Mouse (Mus musculus): ENCODE measurements around the gene Nrxn1.

The Nrxn1 gene

GRCm38 (mm10) chr17:90443067-90443466 lies 649.8 kb downstream of the Nrxn1 start:
- no peak for DNase-seq (ENCODE audit: low read depth)

- no peak for DNase-seq (ENCODE audit: low read depth)
Measured at GRCm38 (mm10) chr17:90435836-90436235, 657.0 kb downstream of the Nrxn1 start.

DNA sequence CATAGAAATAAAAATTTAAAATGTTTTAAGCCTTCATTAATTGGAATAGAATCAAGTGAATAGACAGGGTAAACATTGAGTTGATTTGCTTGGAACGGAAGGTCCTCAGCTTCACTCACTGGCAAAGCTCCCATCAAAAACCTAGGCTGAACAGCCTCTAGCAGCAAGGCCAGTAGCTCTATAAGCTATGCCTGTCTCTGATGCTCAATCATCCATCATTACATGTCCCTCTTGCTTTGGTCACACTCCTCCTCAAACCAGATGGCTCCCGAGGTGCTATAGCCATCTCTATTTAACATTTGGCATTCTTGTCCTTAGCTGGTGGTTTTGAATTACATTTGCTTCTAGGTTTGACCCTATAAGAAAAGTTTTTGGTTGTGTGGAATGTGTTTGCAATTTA lies 657.5 kb downstream of the Nrxn1 start:
- no peak for DNase-seq (ENCODE audit: low read depth)

DNA sequence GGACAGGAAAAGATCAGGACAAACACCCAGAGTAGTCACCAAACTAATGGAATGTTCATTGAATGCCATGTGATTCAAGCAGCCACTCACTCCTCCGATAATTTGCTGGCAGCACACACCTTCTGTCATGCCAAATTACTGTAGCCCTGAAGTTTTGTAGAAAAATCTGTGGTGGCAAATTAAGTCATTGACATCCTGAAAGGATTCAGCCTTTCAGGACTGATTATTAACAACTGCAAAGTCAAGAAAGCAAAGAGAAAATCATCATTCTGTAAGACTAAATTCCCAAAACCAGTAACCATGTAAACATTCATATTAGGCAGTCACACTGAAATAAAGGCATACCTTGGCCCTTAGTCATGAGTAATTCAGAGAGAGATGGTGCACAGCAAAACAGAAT lies 662.7 kb downstream of the Nrxn1 start:
- DNase-seq (ENCODE audit: low read depth), result no peak

GRCm38 (mm10) chr17:90425974-90426373 lies 666.9 kb downstream of the Nrxn1 start:
- DNase-seq (ENCODE audit: low read depth), result no peak

DNA sequence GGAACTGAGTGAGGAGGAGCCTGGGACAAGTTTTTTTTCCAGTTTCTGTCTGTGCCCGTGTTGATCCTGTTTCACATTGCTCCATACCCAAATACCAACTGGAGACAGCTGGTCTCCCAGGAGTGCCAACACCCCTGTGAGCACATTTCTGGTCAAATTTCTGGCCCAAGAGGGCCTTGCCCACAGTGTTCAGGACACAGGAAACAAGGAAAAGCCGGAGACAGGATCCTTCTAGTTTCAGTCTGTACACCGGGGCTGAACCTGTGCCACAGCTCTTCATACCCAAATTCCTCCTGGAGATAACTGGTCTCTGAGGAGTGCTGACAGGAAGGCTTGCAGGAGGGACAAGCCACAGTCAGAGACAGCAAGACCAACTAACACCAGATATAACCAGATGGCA lies 670.3 kb downstream of the Nrxn1 start:
- no peak for DNase-seq (ENCODE audit: low read depth)

- no peak for DNase-seq (ENCODE audit: low read depth)
Measured at GRCm38 (mm10) chr17:90420757-90421156, 672.1 kb downstream of the Nrxn1 start.

- DNase-seq (ENCODE audit: low read depth), result no peak
Measured at GRCm38 (mm10) chr17:90419615-90420014, 673.3 kb downstream of the Nrxn1 start.

DNA sequence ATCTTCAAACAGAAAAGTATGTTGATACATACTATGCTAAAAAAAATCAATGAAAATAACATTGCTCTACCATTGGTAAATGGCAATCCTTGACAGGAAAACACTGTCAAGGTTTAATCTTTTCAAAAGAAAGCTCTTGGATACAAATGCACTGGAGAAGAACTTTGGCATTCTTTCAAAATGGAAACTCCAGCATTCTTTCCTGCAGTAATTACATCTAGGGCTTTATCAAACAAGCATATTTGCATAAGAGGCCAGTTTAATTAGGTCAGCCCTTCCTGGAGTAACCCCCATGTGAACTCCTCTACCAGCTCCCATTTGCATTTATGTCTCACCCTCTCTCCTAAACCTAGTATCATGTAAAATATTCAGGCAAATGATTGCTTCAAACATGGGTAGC lies 696.5 kb downstream of the Nrxn1 start:
- DNase-seq (ENCODE audit: low read depth), result no peak

DNA sequence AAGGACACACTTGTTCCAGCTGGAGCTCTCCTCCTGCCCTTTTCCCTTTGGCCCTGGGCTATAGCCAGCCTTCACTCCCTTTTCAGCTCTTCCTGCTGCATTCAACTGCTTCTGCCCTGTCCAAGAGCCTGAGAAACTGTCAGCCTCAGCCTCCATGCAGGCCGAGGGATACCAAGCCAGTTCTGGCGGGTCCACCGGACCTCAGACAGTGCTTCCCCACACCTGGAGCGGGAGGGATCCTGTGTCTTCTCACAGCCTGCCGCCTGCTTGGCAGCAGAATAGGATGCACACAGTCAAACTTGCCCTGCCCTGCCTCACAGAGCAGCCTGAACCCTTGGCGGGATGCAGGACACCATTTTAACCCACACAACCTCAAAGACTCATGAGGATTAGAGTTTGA lies 698.3 kb downstream of the Nrxn1 start:
- no peak for DNase-seq (ENCODE audit: low read depth)

GRCm38 (mm10) chr17:90392751-90393150 lies 700.1 kb downstream of the Nrxn1 start:
- no peak for DNase-seq (ENCODE audit: low read depth)

- no peak for DNase-seq (ENCODE audit: low read depth)
Measured at GRCm38 (mm10) chr17:90390316-90391212, 702.3 kb downstream of the Nrxn1 start.

DNA sequence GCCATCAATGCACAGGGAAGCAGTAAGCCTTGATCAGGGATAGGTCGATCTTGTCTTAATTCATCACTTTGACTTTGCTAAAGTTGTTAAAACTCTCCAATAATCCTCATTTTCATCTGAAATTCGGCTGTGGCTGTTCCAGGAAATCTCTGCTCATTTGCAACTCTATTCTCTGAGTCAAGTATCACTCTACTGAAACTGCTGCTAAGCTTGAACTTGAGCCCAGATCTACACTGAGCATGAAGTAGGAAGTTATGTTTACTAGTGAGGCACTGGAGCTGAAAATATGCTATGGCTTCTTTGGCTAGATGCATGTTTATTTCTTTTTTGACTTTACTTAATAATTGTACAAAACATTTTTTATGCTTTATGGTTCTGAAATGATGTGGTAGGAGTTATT lies 708.0 kb downstream of the Nrxn1 start:
- DNase-seq (ENCODE audit: low read depth), result no peak

DNA sequence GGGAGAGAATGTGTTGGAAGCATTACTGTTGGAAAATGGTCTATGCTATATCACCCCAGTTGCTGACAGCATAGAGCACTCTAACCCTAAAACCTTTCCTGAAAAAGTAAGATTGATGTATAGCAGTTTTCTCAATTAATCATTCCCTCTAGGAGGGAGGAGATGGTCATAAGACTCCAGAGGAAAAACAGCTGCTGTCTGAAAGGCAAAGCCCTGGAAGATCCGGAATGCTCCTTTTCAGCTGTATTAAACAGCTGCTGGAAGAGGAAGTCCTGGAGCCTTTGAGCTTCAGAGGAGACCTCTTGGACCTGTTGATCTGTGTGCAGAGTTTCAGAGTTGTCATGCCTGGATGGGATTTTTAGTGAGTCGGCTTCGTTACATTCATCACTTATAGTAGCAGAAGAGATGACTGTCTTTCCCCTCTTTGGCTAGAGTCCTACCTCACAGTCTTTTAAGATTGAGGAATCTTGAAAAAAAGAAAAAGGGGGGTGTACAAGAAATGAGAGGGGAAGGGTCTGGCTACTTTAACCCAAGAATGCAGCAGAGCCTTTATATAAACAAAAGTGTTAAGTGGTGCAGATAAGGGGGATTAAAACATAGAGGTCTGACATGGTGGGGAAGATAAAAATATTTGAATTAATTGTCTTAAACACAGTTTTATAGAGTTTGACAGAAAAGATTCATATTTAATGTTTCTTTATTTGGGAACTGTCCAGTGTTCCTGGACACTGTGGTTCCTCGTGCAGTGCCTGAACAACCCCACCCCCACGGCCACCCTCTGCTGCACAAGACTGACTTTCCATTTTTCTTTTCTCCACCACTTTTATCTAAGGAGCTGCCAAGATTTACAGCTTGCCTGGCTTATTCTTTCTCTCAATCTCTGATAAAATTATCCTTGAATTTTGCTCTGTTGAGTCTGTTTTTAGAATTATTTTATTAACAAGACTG lies 710.1 kb downstream of the Nrxn1 start:
- no peak for DNase-seq (ENCODE audit: low read depth)

DNA sequence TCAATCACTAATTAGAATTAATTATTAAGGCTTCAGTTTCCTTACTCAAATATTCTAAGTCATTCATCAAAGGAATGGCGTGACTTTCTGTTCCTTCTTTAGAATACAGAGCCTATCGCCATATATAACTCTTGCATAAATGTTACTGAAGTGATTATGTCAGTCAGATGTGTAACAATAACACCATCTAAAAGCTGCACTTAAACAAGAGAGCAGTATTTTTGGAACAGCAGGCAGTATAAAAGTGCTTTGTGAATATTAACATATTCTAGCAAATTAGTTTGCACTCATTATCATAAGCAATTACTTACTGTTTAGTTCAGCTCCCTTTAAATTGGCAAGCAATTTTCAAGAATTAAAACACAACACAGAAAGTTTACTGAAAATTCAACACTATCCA lies 716.3 kb downstream of the Nrxn1 start:
- DNase-seq (ENCODE audit: low read depth), result no peak

DNA sequence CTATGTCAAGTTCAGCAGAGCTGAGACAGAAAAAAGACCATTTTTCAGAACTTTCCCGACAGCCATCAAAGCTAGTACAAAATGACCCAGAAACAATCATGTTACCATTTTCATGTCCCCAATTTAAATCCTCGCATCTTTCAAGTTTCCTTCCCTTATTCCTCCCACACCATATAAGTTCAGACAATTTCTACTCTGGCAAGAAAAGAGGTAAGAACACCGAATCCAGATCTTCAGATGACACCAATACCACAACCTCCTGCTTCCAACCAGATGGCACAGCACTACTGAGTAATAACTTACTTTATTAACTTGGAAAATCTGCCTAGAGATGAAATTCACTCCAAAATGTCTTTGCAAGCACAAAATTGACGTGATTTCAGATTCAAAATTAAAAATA lies 730.7 kb downstream of the Nrxn1 start:
- no peak for DNase-seq (ENCODE audit: low read depth)

GRCm38 (mm10) chr17:90349385-90350095 lies 743.3 kb downstream of the Nrxn1 start:
- no peak for DNase-seq (ENCODE audit: low read depth)

DNA sequence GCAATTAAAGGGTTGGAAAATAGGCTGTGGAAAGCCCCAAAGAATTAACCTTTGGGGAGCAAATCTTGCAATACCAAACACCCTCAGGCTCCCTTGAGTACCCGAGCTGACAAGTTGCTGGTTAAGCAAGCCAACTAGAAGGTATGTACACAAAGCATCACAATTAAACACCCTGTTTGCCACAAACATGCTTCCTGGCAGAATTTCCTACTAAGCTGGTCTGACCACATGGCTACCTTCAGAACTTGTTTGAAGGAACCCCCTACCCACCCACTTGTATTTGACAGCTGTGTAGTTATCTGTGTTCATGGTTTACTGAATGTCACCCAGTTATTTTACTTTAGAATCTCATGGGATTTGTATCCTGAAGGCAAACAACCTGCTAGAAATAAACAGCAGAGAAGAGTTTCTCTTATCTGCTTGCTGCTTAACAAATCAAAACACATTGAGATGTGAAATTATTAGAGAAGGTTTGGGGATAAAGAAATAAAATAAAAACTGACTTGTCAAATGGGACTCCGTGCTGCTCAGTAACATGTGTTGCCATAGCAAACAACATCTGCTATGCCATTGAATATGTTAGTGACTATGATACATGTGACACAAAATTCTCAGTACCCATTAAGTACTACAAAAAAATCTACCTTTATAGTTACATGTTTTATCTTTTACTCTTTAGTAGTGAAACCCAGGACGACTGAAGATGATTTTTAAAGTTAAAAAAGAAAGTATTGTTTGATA lies 746.0 kb downstream of the Nrxn1 start:
- no peak for DNase-seq (ENCODE audit: low read depth)

GRCm38 (mm10) chr17:90333445-90333844 lies 759.4 kb downstream of the Nrxn1 start:
- DNase-seq (ENCODE audit: low read depth), result no peak

DNA sequence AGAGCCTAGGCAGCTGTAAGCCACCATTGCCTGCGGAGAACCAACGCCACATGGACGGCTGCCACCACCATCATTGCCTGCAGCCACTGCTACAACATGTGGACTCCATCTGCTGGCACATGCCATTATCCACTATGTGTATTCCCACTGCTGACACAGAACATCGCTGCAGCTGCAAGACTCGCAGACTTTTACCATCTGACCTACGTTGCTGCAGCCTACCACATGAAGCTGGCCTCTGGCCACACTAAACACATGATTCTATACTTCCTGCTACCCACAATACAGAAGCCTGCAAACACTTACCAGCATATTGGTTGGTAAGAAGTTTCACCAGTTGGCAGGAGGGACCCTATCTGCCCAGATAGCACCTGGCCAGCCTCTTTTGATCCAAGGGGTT lies 769.2 kb downstream of the Nrxn1 start:
- DNase-seq (ENCODE audit: low read depth), result no peak

DNA sequence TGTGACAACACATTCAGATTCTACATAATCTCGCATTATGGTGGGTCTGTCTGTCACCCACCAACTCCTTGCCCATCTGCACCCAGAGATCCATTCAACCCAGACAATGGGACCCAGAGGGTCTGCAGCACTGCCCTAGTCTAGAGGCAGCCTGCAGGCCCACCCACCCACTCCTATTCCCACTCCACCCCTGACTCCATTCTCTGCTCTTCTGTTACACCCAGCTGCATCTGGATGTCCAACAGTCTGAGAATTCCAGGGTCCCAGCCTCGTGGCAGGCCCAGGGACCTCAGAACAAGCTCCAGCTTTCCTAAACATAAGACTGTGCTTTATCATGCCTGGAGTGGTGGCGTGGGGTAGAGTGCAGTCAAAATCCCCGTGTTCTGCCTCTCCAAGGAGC lies 820.6 kb downstream of the Nrxn1 start:
- DNase-seq (ENCODE audit: low read depth), result no peak

DNA sequence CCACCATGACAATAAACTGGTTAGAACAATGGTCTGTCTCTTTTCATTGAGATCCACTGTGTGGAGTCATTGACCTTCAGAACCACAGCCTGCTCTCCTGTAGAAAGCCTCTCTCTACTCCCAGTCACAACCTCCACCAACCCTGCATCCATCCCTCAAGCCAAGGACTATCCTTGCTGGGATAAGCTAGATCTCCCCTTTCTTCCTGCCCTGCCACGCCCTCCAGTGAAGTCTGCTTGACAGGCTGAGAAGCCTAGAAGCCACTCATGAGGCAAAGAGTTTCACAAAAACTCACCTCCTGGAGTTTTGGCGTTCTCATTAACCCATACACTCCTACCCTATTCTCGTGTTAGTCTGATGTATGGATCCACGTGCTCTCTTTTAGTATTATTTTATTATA lies 821.7 kb downstream of the Nrxn1 start:
- DNase-seq (ENCODE audit: low read depth), result no peak

Measured in NIH3T3 (cell line).